Comparison of ENCODE assay signal across 28 mouse cellular contexts in genomic region chr13:54678263-54678662, GRCm38 (mm10). TPM values are rescaled to one million over a fixed set of nuclear protein-coding genes. Genes with fewer than 3 reads are reported as not detected.
A peak's percentile ranks its signal among the peaks of the same experiment; 100 is the strongest.
DNase-seq lines count a peak whose midpoint lies in the region; ATAC-seq lines count a peak whose summit lies in the region.
"Had no signal": no experiment of that assay in that cellular context is flagged by ENCODE, and none has a peak within 500 bp of the region (broad histone marks: within the 10 kb centered on the region; RNA-seq: fewer than 3 reads in every experiment).

No protein-coding gene starts in this region.

- peaks cover 47% of the 10 kb centered on the region for H3K36me3 ChIP-seq in hindbrain, embryonic 12.5 days
- peaks cover 51% of the 10 kb centered on the region for H3K36me3 ChIP-seq in hindbrain, embryonic 14.5 days (replicated peaks; ENCODE audit: control insufficient read depth, insufficient read depth)
- H3K36me3 ChIP-seq in liver, embryonic 12.5 days, result peaks cover 51% of the 10 kb centered on the region
- H3K36me3 ChIP-seq in liver, embryonic 11.5 days (ENCODE audit: control insufficient read depth, insufficient read depth, low read length), result peaks cover 39% of the 10 kb centered on the region
- H3K36me3 ChIP-seq in midbrain, embryonic 12.5 days, result peaks cover 45% of the 10 kb centered on the region
- peaks cover 36% of the 10 kb centered on the region for H3K36me3 ChIP-seq in midbrain, embryonic 11.5 days (ENCODE audit: control insufficient read depth, insufficient read depth, low read length)

- no peaks in the 10 kb centered on the region for H3K27me3 ChIP-seq in hindbrain, embryonic 12.5 days
- no peaks in the 10 kb centered on the region for H3K27me3 ChIP-seq in hindbrain, embryonic 14.5 days (ENCODE audit: control insufficient read depth, insufficient read depth, low read length)
- no peaks in the 10 kb centered on the region for H3K27me3 ChIP-seq in liver, embryonic 12.5 days (replicated peaks)
- no peaks in the 10 kb centered on the region for H3K27me3 ChIP-seq in liver, embryonic 11.5 days (replicated peaks; ENCODE audit: control insufficient read depth, insufficient read depth, low read length)
- no peaks in the 10 kb centered on the region for H3K27me3 ChIP-seq in midbrain, embryonic 12.5 days
- no peaks in the 10 kb centered on the region for H3K27me3 ChIP-seq in midbrain, embryonic 11.5 days (ENCODE audit: control insufficient read depth, insufficient read depth, low read length)
- H3K27me3 ChIP-seq: embryonic facial prominence, embryonic 13.5 days; hindbrain, embryonic 13.5 days had no signal

- no peak overlapping the region for H3K9ac ChIP-seq in hindbrain, embryonic 12.5 days
- no peak overlapping the region for H3K9ac ChIP-seq in hindbrain, embryonic 14.5 days
- H3K9ac ChIP-seq in liver, embryonic 12.5 days, result no peak overlapping the region
- no peak overlapping the region for H3K9ac ChIP-seq in liver, embryonic 11.5 days (ENCODE audit: low read depth, low read length)
- no peak overlapping the region for H3K9ac ChIP-seq in midbrain, embryonic 12.5 days (replicated peaks)
- H3K9ac ChIP-seq in midbrain, embryonic 11.5 days (ENCODE audit: low read length), result no peak overlapping the region
- H3K9ac ChIP-seq: embryonic facial prominence, embryonic 13.5 days; forebrain, postnatal 0 days; hindbrain, embryonic 13.5 days had no signal

- H3K4me3 ChIP-seq in hindbrain, embryonic 12.5 days, result no peak overlapping the region
- H3K4me3 ChIP-seq in hindbrain, embryonic 14.5 days (replicated peaks; ENCODE audit: low read length), result no peak overlapping the region
- H3K4me3 ChIP-seq in liver, embryonic 12.5 days, result no peak overlapping the region
- no peak overlapping the region for H3K4me3 ChIP-seq in liver, embryonic 11.5 days (ENCODE audit: low read depth, low read length)
- no peak overlapping the region for H3K4me3 ChIP-seq in midbrain, embryonic 12.5 days
- H3K4me3 ChIP-seq in midbrain, embryonic 11.5 days (ENCODE audit: low read depth, low read length), result no peak overlapping the region
- H3K4me3 ChIP-seq: embryonic facial prominence, embryonic 10.5 days; embryonic facial prominence, embryonic 13.5 days; erythroblast, embryonic 14.5 days; forebrain, embryonic 10.5 days; gastrocnemius, adult 2 months; hindbrain, embryonic 13.5 days had no signal

- no peaks in the 10 kb centered on the region for H3K9me3 ChIP-seq in hindbrain, embryonic 12.5 days (replicated peaks)
- H3K9me3 ChIP-seq in hindbrain, embryonic 14.5 days (ENCODE audit: control insufficient read depth, low read length), result no peaks in the 10 kb centered on the region
- no peaks in the 10 kb centered on the region for H3K9me3 ChIP-seq in liver, embryonic 12.5 days (replicated peaks)
- no peaks in the 10 kb centered on the region for H3K9me3 ChIP-seq in liver, embryonic 11.5 days (ENCODE audit: control insufficient read depth, low read length)
- H3K9me3 ChIP-seq in midbrain, embryonic 12.5 days, result no peaks in the 10 kb centered on the region
- H3K9me3 ChIP-seq in midbrain, embryonic 11.5 days (ENCODE audit: control insufficient read depth, low read length), result no peaks in the 10 kb centered on the region
- H3K9me3 ChIP-seq: embryonic facial prominence, embryonic 10.5 days; embryonic facial prominence, embryonic 13.5 days; forebrain, embryonic 10.5 days; hindbrain, embryonic 13.5 days had no signal

- H3K4me2 ChIP-seq in hindbrain, embryonic 12.5 days (replicated peaks), result no peak overlapping the region
- no peak overlapping the region for H3K4me2 ChIP-seq in hindbrain, embryonic 14.5 days (replicated peaks)
- H3K4me2 ChIP-seq in liver, embryonic 12.5 days, result no peak overlapping the region
- H3K4me2 ChIP-seq in liver, embryonic 11.5 days, result no peak overlapping the region
- H3K4me2 ChIP-seq in midbrain, embryonic 12.5 days (replicated peaks), result no peak overlapping the region
- H3K4me2 ChIP-seq in midbrain, embryonic 11.5 days, result no peak overlapping the region
- H3K4me2 ChIP-seq: embryonic facial prominence, embryonic 13.5 days; heart, embryonic 11.5 days; hindbrain, embryonic 13.5 days had no signal

- DNase-seq in hindbrain, embryonic 14.5 days (ENCODE audit: low spot score), result no peak
- no peak for DNase-seq in liver, embryonic 11.5 days (ENCODE audit: low spot score)
- no peak for DNase-seq in midbrain, embryonic 11.5 days (ENCODE audit: low spot score, missing footprints)
- DNase-seq: adrenal gland, adult 8-10 months; adrenal gland, postnatal 25 days; cerebellum, adult 11-12 months; cerebellum, adult 8-10 months; cerebellum, postnatal 10 days; cerebellum, postnatal 36 days; embryo, embryonic 11 days; gastrocnemius, adult 2 months; gastrocnemius, postnatal 14 days; heart, adult 11 months had no signal

- WGBS in hindbrain, embryonic 12.5 days, result 85% methylated on average over 4 of the region's 4 CpGs
- WGBS in hindbrain, embryonic 14.5 days, result 93% methylated on average over 4 of the region's 4 CpGs
- 84% methylated on average over 4 of the region's 4 CpGs for WGBS in liver, embryonic 12.5 days (ENCODE audit: insufficient replicate concordance)
- 81% methylated on average over 4 of the region's 4 CpGs for WGBS in liver, embryonic 11.5 days
- WGBS in midbrain, embryonic 12.5 days, result 78% methylated on average over 4 of the region's 4 CpGs
- WGBS in midbrain, embryonic 11.5 days, result 84% methylated on average over 4 of the region's 4 CpGs

- ATAC-seq in hindbrain, embryonic 12.5 days (ENCODE audit: low FRiP score), result no peak
- no peak for ATAC-seq in hindbrain, embryonic 14.5 days (ENCODE audit: low FRiP score)
- ATAC-seq in liver, embryonic 12.5 days, result no peak
- ATAC-seq in liver, embryonic 11.5 days (replicated peaks; ENCODE audit: low FRiP score), result no peak
- no peak for ATAC-seq in midbrain, embryonic 12.5 days (ENCODE audit: low FRiP score, low read depth)
- no peak for ATAC-seq in midbrain, embryonic 11.5 days (ENCODE audit: low FRiP score)
- ATAC-seq: activated CD4-positive, CD25-positive, alpha-beta regulatory T cell, adult 4 months; forebrain, embryonic 14.5 days; hindbrain, postnatal 0 days had no signal

- H3K27ac ChIP-seq in hindbrain, embryonic 12.5 days, result 0 out of 2 replicates have a peak overlapping the region, but pooled peaks have one; percentile 12
- no peak overlapping the region for H3K27ac ChIP-seq in hindbrain, embryonic 14.5 days
- H3K27ac ChIP-seq in liver, embryonic 12.5 days, result peak overlapping the region; percentile 37; the same call in 1 of the 2 replicates
- no peak overlapping the region for H3K27ac ChIP-seq in liver, embryonic 11.5 days (ENCODE audit: low read depth, low read length)
- 0 out of 2 replicates have a peak overlapping the region, but pooled peaks have one; percentile 17 for H3K27ac ChIP-seq in midbrain, embryonic 12.5 days (replicated peaks)
- H3K27ac ChIP-seq in midbrain, embryonic 11.5 days (ENCODE audit: low read depth, low read length), result no peak overlapping the region; the same call in 1 of the 2 replicates
- H3K27ac ChIP-seq: embryonic facial prominence, embryonic 10.5 days; embryonic facial prominence, embryonic 13.5 days; forebrain, embryonic 10.5 days; gastrocnemius, adult 2 months; hindbrain, embryonic 13.5 days; hindbrain, postnatal 0 days had no signal

- H3K4me1 ChIP-seq in hindbrain, embryonic 12.5 days, result 0 out of 2 replicates have a peak, but pooled peaks cover 4% of the 10 kb centered on the region
- H3K4me1 ChIP-seq in hindbrain, embryonic 14.5 days (replicated peaks; ENCODE audit: control insufficient read depth, insufficient read depth, low read length), result no peaks in the 10 kb centered on the region
- H3K4me1 ChIP-seq in liver, embryonic 12.5 days, result peaks cover 47% of the 10 kb centered on the region
- peaks cover 19% of the 10 kb centered on the region for H3K4me1 ChIP-seq in liver, embryonic 11.5 days (replicated peaks; ENCODE audit: control insufficient read depth, insufficient read depth, low read length)
- H3K4me1 ChIP-seq in midbrain, embryonic 12.5 days, result no peaks in the 10 kb centered on the region
- no peaks in the 10 kb centered on the region for H3K4me1 ChIP-seq in midbrain, embryonic 11.5 days (ENCODE audit: control insufficient read depth, insufficient read depth, low read length)
- H3K4me1 ChIP-seq: embryonic facial prominence, embryonic 10.5 days; forebrain, embryonic 10.5 days had no signal

RNA-seq across cellular contexts. Expression of gene Rnf44, which starts 15.4 kb away (rescaled TPM):
- 95.6 and 98.0 TPM in 2 replicates for polyA plus RNA-seq in hindbrain, embryonic 12.5 days (2016; fragmentation: Nextera tagmentation; extraction: Ambion mirVana)
- 75.9 and 80.7 TPM in 2 replicates for polyA plus RNA-seq in hindbrain, embryonic 14.5 days (2014; fragmentation: Nextera tagmentation; extraction: Ambion mirVana)
- polyA plus RNA-seq in liver, embryonic 12.5 days (2016; fragmentation: Nextera tagmentation; extraction: Ambion mirVana), result 36.8 and 38.4 TPM in 2 replicates
- polyA plus RNA-seq in liver, embryonic 11.5 days (2014; fragmentation: Nextera tagmentation; extraction: Ambion mirVana), result 71.5 and 82.3 TPM in 2 replicates
- 109 and 110 TPM in 2 replicates for polyA plus RNA-seq in midbrain, embryonic 12.5 days (2016; fragmentation: Nextera tagmentation; extraction: Ambion mirVana)
- polyA plus RNA-seq in midbrain, embryonic 11.5 days (2014; fragmentation: Nextera tagmentation; extraction: Ambion mirVana), result 88.6 and 111 TPM in 2 replicates

RNA-seq across cellular contexts. Expression of gene Cdhr2, which starts 23.0 kb away (rescaled TPM):
- not detected in 2 replicates for polyA plus RNA-seq in hindbrain, embryonic 12.5 days (2016; fragmentation: Nextera tagmentation; extraction: Ambion mirVana)
- 0.14 and 0.16 TPM in 2 replicates for polyA plus RNA-seq in hindbrain, embryonic 14.5 days (2014; fragmentation: Nextera tagmentation; extraction: Ambion mirVana)
- polyA plus RNA-seq in liver, embryonic 12.5 days (2016; fragmentation: Nextera tagmentation; extraction: Ambion mirVana), result 7.7 and 9.9 TPM in 2 replicates
- 7.4 and 8.3 TPM in 2 replicates for polyA plus RNA-seq in liver, embryonic 11.5 days (2014; fragmentation: Nextera tagmentation; extraction: Ambion mirVana)
- 0.04 and 0.10 TPM in 2 replicates for polyA plus RNA-seq in midbrain, embryonic 12.5 days (2016; fragmentation: Nextera tagmentation; extraction: Ambion mirVana)
- 0.06 TPM in 1 of 2 replicates, not detected in the other for polyA plus RNA-seq in midbrain, embryonic 11.5 days (2014; fragmentation: Nextera tagmentation; extraction: Ambion mirVana)
- polyA plus RNA-seq: embryonic facial prominence, embryonic 13.5 days; erythroblast, embryonic 14.5 days; heart, embryonic 14.5 days; heart, postnatal 0 days had no signal

RNA-seq across cellular contexts. Expression of gene Faf2, which starts 56.7 kb away (rescaled TPM):
- 84.2 and 89.7 TPM in 2 replicates for polyA plus RNA-seq in hindbrain, embryonic 12.5 days (2016; fragmentation: Nextera tagmentation; extraction: Ambion mirVana)
- 81.4 and 88.8 TPM in 2 replicates for polyA plus RNA-seq in hindbrain, embryonic 14.5 days (2014; fragmentation: Nextera tagmentation; extraction: Ambion mirVana)
- 35.3 and 39.9 TPM in 2 replicates for polyA plus RNA-seq in liver, embryonic 12.5 days (2016; fragmentation: Nextera tagmentation; extraction: Ambion mirVana)
- 52.7 and 55.2 TPM in 2 replicates for polyA plus RNA-seq in liver, embryonic 11.5 days (2014; fragmentation: Nextera tagmentation; extraction: Ambion mirVana)
- polyA plus RNA-seq in midbrain, embryonic 12.5 days (2016; fragmentation: Nextera tagmentation; extraction: Ambion mirVana), result 79.2 and 79.5 TPM in 2 replicates
- polyA plus RNA-seq in midbrain, embryonic 11.5 days (2014; fragmentation: Nextera tagmentation; extraction: Ambion mirVana), result 86.9 and 90.9 TPM in 2 replicates

Comparison
In these comparisons a context has a peak if more than half of its experiments do, and no peak if none do; other contexts are left out.
1. H3K27ac ChIP-seq: peak in hindbrain, embryonic 12.5 days (single experiment), liver, embryonic 12.5 days (single experiment) and midbrain, embryonic 12.5 days (single experiment); none in hindbrain, embryonic 14.5 days (single experiment), liver, embryonic 11.5 days (single experiment) and midbrain, embryonic 11.5 days (single experiment).